Mouse (Mus musculus): ENCODE measurements at regions not wholly inside any gene's neighbourhood (a gene's known extent, or its start where the extent isn't known, plus 50 kb on each side); places are given as distances from the start of the nearest gene placed in this dataset.
"Not testable (repeated sequence)": the region's sequence is repeated elsewhere in the genome, so short reads cannot be mapped to it uniquely, and the experiment has no call there.

GRCm38 (mm10) chr10:62055408-62055807 is 76.5 kb upstream of the Col13a1 start:
- ATAC-seq (replicated peaks in 1 of 2; ENCODE audit: insufficient read depth in 1 of 2, low FRiP score in 2 of 2, low TSS enrichment in 1 of 2, low read depth in 1 of 2, poor library complexity in 2 of 2, severe bottlenecking in 2 of 2), result 0 out of 4 replicates have a peak, but pooled peaks of 1 of the 2 experiments have one; percentile 27

- no peak for ATAC-seq (replicated peaks in 1 of 2; ENCODE audit: insufficient read depth in 1 of 2, low FRiP score in 2 of 2, low TSS enrichment in 1 of 2, low read depth in 1 of 2, poor library complexity in 2 of 2, severe bottlenecking in 2 of 2)
These were observed 70.9 kb upstream of the Col13a1 start for GRCm38 (mm10) chr10:62049782-62050192.

- ATAC-seq (replicated peaks in 1 of 2; ENCODE audit: insufficient read depth in 1 of 2, low FRiP score in 2 of 2, low TSS enrichment in 1 of 2, low read depth in 1 of 2, poor library complexity in 2 of 2, severe bottlenecking in 2 of 2), result no peak
These were observed 65.5 kb upstream of the Col13a1 start for GRCm38 (mm10) chr10:62044408-62044807.

GRCm38 (mm10) chr10:62039915-62040314 is 61.0 kb upstream of the Col13a1 start:
- no peak for ATAC-seq (replicated peaks in 1 of 2; ENCODE audit: insufficient read depth in 1 of 2, low FRiP score in 2 of 2, low TSS enrichment in 1 of 2, low read depth in 1 of 2, poor library complexity in 2 of 2, severe bottlenecking in 2 of 2)

GRCm38 (mm10) chr10:62038656-62039055 is 59.7 kb upstream of the Col13a1 start:
- no peak for ATAC-seq (replicated peaks in 1 of 2; ENCODE audit: insufficient read depth in 1 of 2, low FRiP score in 2 of 2, low TSS enrichment in 1 of 2, low read depth in 1 of 2, poor library complexity in 2 of 2, severe bottlenecking in 2 of 2)

GRCm38 (mm10) chr10:62037402-62038199 is 58.7 kb upstream of the Col13a1 start:
- no peak for ATAC-seq (replicated peaks in 1 of 2; ENCODE audit: insufficient read depth in 1 of 2, low FRiP score in 2 of 2, low TSS enrichment in 1 of 2, low read depth in 1 of 2, poor library complexity in 2 of 2, severe bottlenecking in 2 of 2)

- no peak for ATAC-seq (replicated peaks in 1 of 2; ENCODE audit: insufficient read depth in 1 of 2, low FRiP score in 2 of 2, low TSS enrichment in 1 of 2, low read depth in 1 of 2, poor library complexity in 2 of 2, severe bottlenecking in 2 of 2)
These were observed 57.9 kb upstream of the Col13a1 start for GRCm38 (mm10) chr10:62036815-62037214.

GRCm38 (mm10) chr10:62034291-62034690 is 55.4 kb upstream of the Col13a1 start:
- no peak for ATAC-seq (replicated peaks in 1 of 2; ENCODE audit: insufficient read depth in 1 of 2, low FRiP score in 2 of 2, low TSS enrichment in 1 of 2, low read depth in 1 of 2, poor library complexity in 2 of 2, severe bottlenecking in 2 of 2)

GRCm38 (mm10) chr10:62033748-62034147 is 54.8 kb upstream of the Col13a1 start:
- ATAC-seq (replicated peaks in 1 of 2; ENCODE audit: insufficient read depth in 1 of 2, low FRiP score in 2 of 2, low TSS enrichment in 1 of 2, low read depth in 1 of 2, poor library complexity in 2 of 2, severe bottlenecking in 2 of 2), result no peak

GRCm38 (mm10) chr10:62031986-62032385 is 53.1 kb upstream of the Col13a1 start:
- ATAC-seq (replicated peaks in 1 of 2; ENCODE audit: insufficient read depth in 1 of 2, low FRiP score in 2 of 2, low TSS enrichment in 1 of 2, low read depth in 1 of 2, poor library complexity in 2 of 2, severe bottlenecking in 2 of 2), result not testable (repeated sequence)

- ATAC-seq (replicated peaks in 1 of 2; ENCODE audit: insufficient read depth in 1 of 2, low FRiP score in 2 of 2, low TSS enrichment in 1 of 2, low read depth in 1 of 2, poor library complexity in 2 of 2, severe bottlenecking in 2 of 2), result no peak
These were observed 50.4 kb upstream of the Col13a1 start for GRCm38 (mm10) chr10:62029271-62029670.

Measured in hematopoietic stem cell, adult 5-6 weeks (primary cell).